Mouse (Mus musculus): ENCODE measurements around the gene Mtmr6.
"Not testable (repeated sequence)": the region's sequence is repeated elsewhere in the genome, so short reads cannot be mapped to it uniquely, and the experiment has no call there.

DNA sequence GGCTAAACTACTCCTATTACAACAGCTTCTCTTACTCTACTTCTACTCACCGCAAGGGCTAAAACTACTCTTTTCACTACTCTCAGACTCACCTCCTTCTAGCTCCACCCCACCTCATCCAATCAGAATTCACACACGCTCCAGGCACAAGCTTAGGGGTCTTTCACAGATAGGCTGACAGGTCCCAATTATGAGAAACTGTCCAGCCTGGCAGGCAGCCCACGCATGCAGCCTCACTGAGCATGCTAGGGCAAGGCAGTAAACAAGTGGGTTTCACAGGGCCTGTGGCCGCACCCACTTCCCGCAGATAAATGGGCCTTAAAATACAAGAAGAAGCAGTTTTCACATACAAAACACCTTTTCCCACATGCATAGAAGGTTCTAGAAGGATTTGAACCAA lies 75.0 kb downstream of the Mtmr6 start:
- not testable (repeated sequence) for TF ChIP-seq POLR2A (IDR thresholded peaks at IDR 0.05; ENCODE audit: low read depth, low read length); CTCF (IDR thresholded peaks at IDR 0.05; ENCODE audit: extremely low read depth, insufficient read depth, insufficient read length, insufficient replicate concordance)

All from spleen, adult 2 months (tissue).